Mouse (Mus musculus) thymus, adult 2 months (tissue): ENCODE results near the gene Galnt17.

Experiments
- CTCF ChIP-seq: fragments of 200-500 bp; IDR thresholded peaks from 2 replicates; pipeline ENCODE4 v1.5.1; 2012; ENCODE audit warnings: mild to moderate bottlenecking, control low read depth, low read length, moderate library complexity, borderline replicate concordance; ENCODE audit not compliant: control insufficient read depth, poor library complexity, insufficient read depth; ENCODE audit errors: extremely low read depth
- POLR2A ChIP-seq: fragments of 200-500 bp; IDR thresholded peaks from 2 replicates; pipeline ENCODE4 v1.6.1; 2012; ENCODE audit warnings: mild to moderate bottlenecking, low read length, control low read depth, moderate library complexity; ENCODE audit not compliant: control insufficient read depth, poor library complexity, insufficient read depth; ENCODE audit errors: extremely low read depth

DNA sequence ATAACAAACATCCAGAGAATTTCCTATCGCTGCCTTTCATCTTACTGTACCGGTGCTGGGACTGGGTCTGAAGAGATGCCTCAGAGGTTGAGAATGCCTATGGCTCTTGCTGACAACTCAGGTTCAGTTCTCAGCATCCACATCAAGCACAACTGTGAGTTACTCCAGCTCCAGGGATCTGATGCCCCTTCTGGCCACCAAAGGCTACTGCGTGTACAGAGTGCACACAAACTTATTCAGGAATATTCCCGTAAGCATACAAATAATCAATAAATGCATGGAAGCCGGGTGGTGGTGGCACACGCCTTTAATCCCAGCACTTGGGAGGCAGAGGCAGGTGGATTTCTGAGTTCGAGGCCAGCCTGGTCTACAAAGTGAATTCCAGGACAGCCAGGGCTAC, 232.5 kb downstream of the Galnt17 start:
- TF ChIP-seq CTCF: no peak
- no peak for TF ChIP-seq POLR2A
